Mouse (Mus musculus): ENCODE data around the gene Myrfl.
A peak's percentile ranks its signal among the peaks of the same experiment; 100 is the strongest.

Myrfl gene

GRCm38 (mm10) chr10:116913647-116914273 is 17.0 kb upstream of the Myrfl start:
- DNase-seq (ENCODE audit: low read depth, low spot score): peak; percentile 36

GRCm38 (mm10) chr10:116912850-116913249 is 16.1 kb upstream of the Myrfl start:
- no peak for DNase-seq (ENCODE audit: low read depth, low spot score)

- no peak for DNase-seq (ENCODE audit: low read depth, low spot score)
Observed at GRCm38 (mm10) chr10:116908901-116909642, 12.4 kb upstream of the Myrfl start.

- no peak for DNase-seq (ENCODE audit: low read depth, low spot score)
Observed at GRCm38 (mm10) chr10:116906794-116907193, 10.1 kb upstream of the Myrfl start.

GRCm38 (mm10) chr10:116904503-116904908 is 7.8 kb upstream of the Myrfl start:
- DNase-seq (ENCODE audit: low read depth, low spot score): no peak

GRCm38 (mm10) chr10:116895108-116895833 is 1.4 kb downstream of the Myrfl start:
- DNase-seq (ENCODE audit: low read depth, low spot score): no peak

GRCm38 (mm10) chr10:116894540-116894939 is 2.2 kb downstream of the Myrfl start:
- no peak for DNase-seq (ENCODE audit: low read depth, low spot score)

- peak; percentile 49 for DNase-seq (ENCODE audit: low read depth, low spot score)
Observed at GRCm38 (mm10) chr10:116893753-116894152, 3.0 kb downstream of the Myrfl start.

GRCm38 (mm10) chr10:116890587-116890986 is 6.1 kb downstream of the Myrfl start:
- peak; percentile 38 for DNase-seq (ENCODE audit: low read depth, low spot score)

GRCm38 (mm10) chr10:116884552-116884951 is 12.2 kb downstream of the Myrfl start:
- no peak for DNase-seq (ENCODE audit: low read depth, low spot score)

- no peak for DNase-seq (ENCODE audit: low read depth, low spot score)
Observed at GRCm38 (mm10) chr10:116883531-116883930, 13.2 kb downstream of the Myrfl start.

- DNase-seq (ENCODE audit: low read depth, low spot score): no peak
Observed at GRCm38 (mm10) chr10:116877436-116877835, 19.3 kb downstream of the Myrfl start.

GRCm38 (mm10) chr10:116874490-116874889 is 22.2 kb downstream of the Myrfl start:
- no peak for DNase-seq (ENCODE audit: low read depth, low spot score)

- DNase-seq (ENCODE audit: low read depth, low spot score): peak; percentile 86
Observed at GRCm38 (mm10) chr10:116872016-116872410, 24.7 kb downstream of the Myrfl start.

GRCm38 (mm10) chr10:116871329-116872015 is 25.2 kb downstream of the Myrfl start:
- peak; percentile 32 for DNase-seq (ENCODE audit: low read depth, low spot score)

GRCm38 (mm10) chr10:116870819-116871218 is 25.9 kb downstream of the Myrfl start:
- DNase-seq (ENCODE audit: low read depth, low spot score): no peak

- no peak for DNase-seq (ENCODE audit: low read depth, low spot score)
Observed at GRCm38 (mm10) chr10:116853159-116853845, 43.4 kb downstream of the Myrfl start.

GRCm38 (mm10) chr10:116848749-116849473 is 47.8 kb downstream of the Myrfl start:
- peak; percentile 74 for DNase-seq (ENCODE audit: low read depth, low spot score)

- no peak for DNase-seq (ENCODE audit: low read depth, low spot score)
Observed at GRCm38 (mm10) chr10:116841551-116841950, 55.2 kb downstream of the Myrfl start.

GRCm38 (mm10) chr10:116830676-116831075 is 66.0 kb downstream of the Myrfl start:
- DNase-seq (ENCODE audit: low read depth, low spot score): no peak

GRCm38 (mm10) chr10:116828099-116828498 is 68.6 kb downstream of the Myrfl start:
- no peak for DNase-seq (ENCODE audit: low read depth, low spot score)
